Mouse (Mus musculus) olfactory bulb, adult 2 months (tissue): ENCODE data around the gene Slit2.

Source experiments
- CTCF ChIP-seq: fragments of 200-500 bp; IDR thresholded peaks from 2 replicates; pipeline ENCODE4 v1.5.1; 2012; ENCODE audit warnings: low read depth, mild to moderate bottlenecking, low read length, moderate library complexity; ENCODE audit not compliant: insufficient read depth
- POLR2A ChIP-seq: fragments of 200-500 bp; IDR thresholded peaks from 2 replicates; pipeline ENCODE4 v1.6.1; 2012; ENCODE audit warnings: mild to moderate bottlenecking, low read depth, low read length, moderate library complexity; ENCODE audit not compliant: insufficient read depth

DNA sequence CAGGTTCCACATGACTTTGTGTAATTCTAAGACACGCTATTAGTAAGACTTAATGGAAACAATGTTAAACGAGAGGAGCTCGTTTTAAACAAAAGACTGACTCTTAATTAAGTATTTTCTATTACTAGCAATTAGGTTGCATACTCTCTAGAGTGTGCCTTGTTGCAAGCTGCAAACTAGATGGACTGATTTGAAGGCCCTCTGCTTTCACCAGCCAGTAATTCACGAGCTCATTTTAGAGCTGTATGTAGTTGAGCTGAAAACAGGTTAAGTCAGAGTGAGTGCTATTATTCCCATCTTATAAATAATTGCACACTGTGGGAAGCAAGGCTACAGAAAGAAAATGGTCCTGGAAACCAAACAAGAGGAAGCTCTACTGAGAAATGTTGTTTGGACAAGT, 294.6 kb downstream of the Slit2 start:
- TF ChIP-seq CTCF (no peak), POLR2A (no peak)
